10 mouse cellular contexts compared by ENCODE assay signal in the genomic region with DNA sequence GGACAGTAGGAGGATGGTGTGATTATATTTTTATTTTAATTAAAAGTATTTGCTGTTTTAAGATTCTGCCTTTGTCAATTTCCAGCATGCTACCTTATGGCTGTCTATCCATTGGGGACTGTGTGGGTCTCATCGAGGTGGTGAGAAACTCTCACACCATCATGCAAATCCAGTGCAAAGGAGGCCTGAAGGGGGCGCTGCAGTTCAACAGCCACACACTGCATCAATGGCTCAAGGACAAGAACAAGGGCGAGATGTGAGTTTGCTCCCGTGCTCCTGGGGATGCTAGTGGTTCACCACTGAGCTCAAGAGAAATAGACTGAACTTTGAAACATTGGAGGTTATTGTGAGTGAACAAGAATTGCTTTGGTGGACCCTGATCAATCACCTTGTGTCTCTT. TPM values are rescaled to one million over a fixed set of nuclear protein-coding genes. Genes with fewer than 3 reads are reported as not detected.
A peak's percentile ranks its signal among the peaks of the same experiment; 100 is the strongest.
DNase-seq lines count a peak whose midpoint lies in the region; ATAC-seq and TF ChIP-seq lines count a peak whose summit lies in the region.
"Had no signal": no experiment of that assay in that cellular context is flagged by ENCODE, and none has a peak within 500 bp of the region (broad histone marks: within the 10 kb centered on the region; RNA-seq: fewer than 3 reads in every experiment).

No protein-coding gene starts in this region.

- TF ChIP-seq POLR2A in bone marrow, adult 2 months (IDR thresholded peaks at IDR 0.05; ENCODE audit: borderline replicate concordance, control insufficient read depth, low read depth, low read length): no peak

- no peak overlapping the region for H3K27ac ChIP-seq in heart, embryonic 12.5 days (ENCODE audit: poor library complexity, severe bottlenecking)
- no peak overlapping the region for H3K27ac ChIP-seq in bone marrow, adult 2 months (ENCODE audit: control insufficient read depth, insufficient read depth, low read depth, low read length, poor library complexity)
- no peak overlapping the region for H3K27ac ChIP-seq in midbrain, postnatal 0 days (ENCODE audit: low read depth, low read length)
- H3K27ac ChIP-seq: embryonic facial prominence, embryonic 12.5 days; limb, embryonic 12.5 days had no signal

- peaks cover 83% of the 10 kb centered on the region for H3K36me3 ChIP-seq in heart, embryonic 12.5 days
- H3K36me3 ChIP-seq in midbrain, postnatal 0 days (ENCODE audit: insufficient read depth, low read length): peaks cover 31% of the 10 kb centered on the region

- peak; percentile 79 for DNase-seq in heart, adult 11 months
- peak; percentile 27 for DNase-seq in ovary, postnatal 36 days (ENCODE audit: low spot score)
- DNase-seq in ovary, postnatal 14 days (ENCODE audit: low spot score): no peak
- peak; percentile 46 for DNase-seq in midbrain, postnatal 0 days (ENCODE audit: low spot score)
- DNase-seq in frontal cortex, postnatal 14 days (ENCODE audit: low spot score in 2 of 2): no peak

- no peak for ATAC-seq in heart, embryonic 12.5 days (ENCODE audit: insufficient number of reproducible peaks, low FRiP score)
- peak; percentile 68 for ATAC-seq in granulocyte monocyte progenitor cell, adult 5-6 weeks (replicated peaks; ENCODE audit: poor library complexity, severe bottlenecking)
- 0 out of 2 replicates have a peak, but pooled peaks have one; percentile 49 for ATAC-seq in midbrain, postnatal 0 days (ENCODE audit: low FRiP score)

- H3K27me3 ChIP-seq in heart, embryonic 12.5 days (replicated peaks): no peaks in the 10 kb centered on the region
- no peaks in the 10 kb centered on the region for H3K27me3 ChIP-seq in midbrain, postnatal 0 days (ENCODE audit: insufficient read depth, low read length)
- H3K27me3 ChIP-seq: embryonic facial prominence, embryonic 12.5 days; limb, embryonic 12.5 days had no signal

- TF ChIP-seq CTCF in bone marrow, adult 2 months (IDR thresholded peaks at IDR 0.05; ENCODE audit: control insufficient read depth, insufficient read depth, low read length): peak; percentile 68
- peak; percentile 70 for TF ChIP-seq CTCF in midbrain, postnatal 0 days (IDR thresholded peaks at IDR 0.05)

- H3K4me3 ChIP-seq in heart, embryonic 12.5 days: no peak overlapping the region
- H3K4me3 ChIP-seq in bone marrow, adult 2 months (replicated peaks; ENCODE audit: control insufficient read depth, low read depth, low read length): no peak overlapping the region
- H3K4me3 ChIP-seq in midbrain, postnatal 0 days (ENCODE audit: low read depth, low read length): no peak overlapping the region
- H3K4me3 ChIP-seq: embryonic facial prominence, embryonic 12.5 days; limb, embryonic 12.5 days had no signal

- no peak overlapping the region for H3K9ac ChIP-seq in heart, embryonic 12.5 days
- H3K9ac ChIP-seq in midbrain, postnatal 0 days (replicated peaks; ENCODE audit: low read length, poor library complexity, severe bottlenecking): no peak overlapping the region
- H3K9ac ChIP-seq: embryonic facial prominence, embryonic 12.5 days; limb, embryonic 12.5 days had no signal

- 69% methylated on average over 4 of the region's 4 CpGs for WGBS in heart, embryonic 12.5 days
- 81% methylated on average over 4 of the region's 4 CpGs for WGBS in bone marrow, adult 2 months
- 65% methylated on average over 4 of the region's 4 CpGs for WGBS in midbrain, postnatal 0 days

- no peak overlapping the region for H3K4me2 ChIP-seq in heart, embryonic 12.5 days
- no peak overlapping the region for H3K4me2 ChIP-seq in midbrain, postnatal 0 days (ENCODE audit: low read depth, low read length, poor library complexity, severe bottlenecking)
- H3K4me2 ChIP-seq: embryonic facial prominence, embryonic 12.5 days; limb, embryonic 12.5 days had no signal

- no peaks in the 10 kb centered on the region for H3K4me1 ChIP-seq in heart, embryonic 12.5 days (replicated peaks)
- no peaks in the 10 kb centered on the region for H3K4me1 ChIP-seq in bone marrow, adult 2 months (ENCODE audit: control insufficient read depth, insufficient read depth, low read length)
- no peaks in the 10 kb centered on the region for H3K4me1 ChIP-seq in midbrain, postnatal 0 days (ENCODE audit: insufficient read depth, low read length)
- H3K4me1 ChIP-seq: embryonic facial prominence, embryonic 12.5 days; limb, embryonic 12.5 days had no signal

- no peaks in the 10 kb centered on the region for H3K9me3 ChIP-seq in heart, embryonic 12.5 days (replicated peaks)
- no peaks in the 10 kb centered on the region for H3K9me3 ChIP-seq in midbrain, postnatal 0 days (ENCODE audit: low read length)
- H3K9me3 ChIP-seq: embryonic facial prominence, embryonic 12.5 days; limb, embryonic 12.5 days had no signal

RNA-seq across cellular contexts. Expression of a gene that starts 32.3 kb away (rescaled TPM):
- polyA plus RNA-seq in heart, embryonic 12.5 days (2016; fragmentation: Nextera tagmentation; extraction: Ambion mirVana): not detected in 2 replicates
- polyA plus RNA-seq in bone marrow, adult 2 months (2011; ENCODE audit: insufficient read depth, insufficient read length, low replicate concordance, missing spikeins): not detected in 2 replicates
- total RNA-seq in granulocyte monocyte progenitor cell, adult 5-6 weeks (2014; fragmentation: Nextera tagmentation): not detected in 2 replicates
- total RNA-seq in granulocyte monocyte progenitor cell, adult 5-6 weeks (2017): not detected in 2 replicates
- 0.24 TPM in 1 of 2 replicates, not detected in the other for total RNA-seq in midbrain, postnatal 0 days (2014; rRNA removed)
- 0.09 and 0.12 TPM in 2 replicates for polyA plus RNA-seq in midbrain, postnatal 0 days (2015; fragmentation: Nextera tagmentation; extraction: Ambion mirVana)

RNA-seq across cellular contexts. Expression of a gene that starts 50.3 kb away (rescaled TPM):
- 27.2 and 34.1 TPM in 2 replicates for polyA plus RNA-seq in heart, embryonic 12.5 days (2016; fragmentation: Nextera tagmentation; extraction: Ambion mirVana)
- polyA plus RNA-seq in bone marrow, adult 2 months (2011; ENCODE audit: insufficient read depth, insufficient read length, low replicate concordance, missing spikeins): 19.6 and 25.6 TPM in 2 replicates
- total RNA-seq in granulocyte monocyte progenitor cell, adult 5-6 weeks (2014; fragmentation: Nextera tagmentation): 45.9 and 55.1 TPM in 2 replicates
- 41.1 and 79.6 TPM in 2 replicates for total RNA-seq in granulocyte monocyte progenitor cell, adult 5-6 weeks (2017)
- 50.2 and 64.6 TPM in 2 replicates for total RNA-seq in midbrain, postnatal 0 days (2014; rRNA removed)
- polyA plus RNA-seq in midbrain, postnatal 0 days (2015; fragmentation: Nextera tagmentation; extraction: Ambion mirVana): 40.6 and 43.5 TPM in 2 replicates

Comparison
In these comparisons a context has a peak if more than half of its experiments do, and no peak if none do; other contexts are left out.
1. DNase-seq: peak in heart, adult 11 months (single experiment), ovary, postnatal 36 days (single experiment) and midbrain, postnatal 0 days (single experiment); none in ovary, postnatal 14 days (single experiment) and frontal cortex, postnatal 14 days (0 of 2).